Mouse (Mus musculus): Measurements from ENCODE around the gene Wfdc3.

Wfdc3 gene

GRCm38 (mm10) chr2:164776130-164776529, 30.4 kb upstream of the Wfdc3 start:
- no peak for DNase-seq (ENCODE audit: low spot score)

GRCm38 (mm10) chr2:164773989-164774364, 28.2 kb upstream of the Wfdc3 start:
- DNase-seq (ENCODE audit: low spot score) = no peak

- DNase-seq (ENCODE audit: low spot score) = no peak
These were observed 27.7 kb upstream of the Wfdc3 start for GRCm38 (mm10) chr2:164773229-164773988.

DNA sequence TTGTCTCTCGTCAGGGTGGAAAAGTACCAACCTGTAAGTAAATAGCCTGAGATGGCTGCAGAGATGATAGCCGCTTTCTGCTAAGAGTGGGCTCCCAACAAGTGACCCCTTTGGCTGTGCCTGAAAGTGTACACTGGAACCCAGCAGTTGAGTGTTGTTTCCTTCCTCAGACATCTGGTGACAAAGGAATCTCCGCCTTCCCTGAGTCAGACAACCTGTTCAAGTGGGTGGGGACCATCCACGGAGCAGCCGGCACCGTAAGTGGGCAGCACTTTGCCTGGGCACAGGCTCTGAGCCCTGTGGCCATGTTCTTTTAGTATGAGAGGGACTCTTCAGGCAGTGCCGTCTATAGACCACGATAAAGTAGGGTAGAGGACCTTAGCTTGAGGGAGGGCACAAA, 25.4 kb upstream of the Wfdc3 start:
- DNase-seq (ENCODE audit: low spot score) = no peak

DNA sequence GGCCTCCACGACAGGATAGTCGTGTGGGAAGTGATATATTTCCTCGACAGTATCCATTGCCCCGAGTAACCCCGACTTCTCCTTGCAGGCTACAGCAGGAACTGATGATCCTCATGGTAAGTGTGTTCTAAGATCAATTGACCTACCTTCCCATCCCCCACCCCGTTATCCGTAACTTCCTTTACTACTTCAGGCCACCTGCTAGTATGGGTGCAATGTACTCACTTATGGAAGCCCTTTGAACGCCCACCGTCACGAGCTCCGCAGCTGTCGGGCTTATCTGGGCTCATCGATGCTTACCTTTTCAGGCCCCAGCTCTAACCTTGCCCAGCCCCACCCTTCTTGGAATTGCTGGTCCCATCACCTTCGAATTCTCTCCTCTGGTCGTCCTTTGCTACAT, 24.5 kb upstream of the Wfdc3 start:
- DNase-seq (ENCODE audit: low spot score) = no peak

- peak; percentile 96 for DNase-seq (ENCODE audit: low spot score)
These were observed 23.7 kb upstream of the Wfdc3 start, which contains the start of gene Ube2c for GRCm38 (mm10) chr2:164769258-164770037. TSS of gene Ube2c (plus strand) at chr2:164769898.

DNA sequence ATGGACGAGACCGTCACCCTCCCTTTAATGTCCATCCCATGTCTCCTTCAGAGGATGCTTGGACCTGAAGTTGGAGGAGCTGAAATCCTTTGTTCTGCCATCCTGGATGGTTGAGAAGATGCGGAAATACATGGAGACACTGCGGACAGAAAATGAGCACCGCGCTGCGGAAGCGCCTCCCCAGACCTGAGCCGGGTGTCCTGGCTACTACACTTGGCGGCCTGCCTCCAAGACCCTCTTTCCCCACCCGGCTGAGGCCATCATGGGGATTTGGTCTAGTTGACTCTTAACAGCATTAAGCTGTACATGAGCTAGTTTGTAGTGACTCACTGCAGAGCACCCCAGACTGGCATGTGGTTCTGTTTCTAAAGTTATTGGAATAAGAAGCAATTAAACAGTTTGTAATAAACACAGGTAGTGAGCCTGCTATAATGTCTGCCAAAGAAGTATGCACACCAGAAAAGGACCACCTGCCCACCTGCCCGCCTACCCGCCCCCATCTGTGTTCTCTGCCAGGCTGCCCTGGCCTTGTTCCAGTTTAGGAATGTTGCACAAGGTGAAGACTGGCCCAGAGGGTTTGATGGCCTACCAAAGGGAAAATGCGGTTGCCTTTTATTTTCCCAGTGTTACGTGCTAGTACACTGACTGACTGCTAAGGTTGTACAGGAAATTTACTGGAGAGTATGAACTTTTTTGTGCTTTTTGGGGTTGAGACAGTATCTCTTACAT, 22.2 kb upstream of the Wfdc3 start:
- DNase-seq (ENCODE audit: low spot score) = no peak

GRCm38 (mm10) chr2:164765841-164766240, 20.1 kb upstream of the Wfdc3 start:
- no peak for DNase-seq (ENCODE audit: low spot score)

- DNase-seq (ENCODE audit: low spot score) = no peak
These were observed 16.9 kb upstream of the Wfdc3 start for GRCm38 (mm10) chr2:164762593-164762992.

DNA sequence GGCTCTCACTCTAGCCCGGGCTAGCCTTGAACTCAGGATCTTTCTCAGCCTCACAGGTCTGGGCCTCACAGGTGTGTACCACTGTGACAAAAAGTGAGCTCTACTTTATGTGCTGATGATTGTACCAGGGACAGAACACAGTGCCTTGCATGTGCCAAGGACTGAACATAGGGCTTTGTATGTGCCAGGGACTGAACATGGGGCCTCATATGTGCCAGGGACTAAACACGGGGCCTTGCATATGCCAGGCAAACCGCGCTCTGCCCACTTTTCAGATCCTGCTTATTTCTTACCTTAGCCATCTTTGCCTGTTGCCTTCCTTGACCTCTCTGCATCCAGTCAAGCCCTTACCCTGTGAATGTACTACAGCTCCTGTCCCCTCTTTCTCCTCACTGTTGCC, 16.2 kb upstream of the Wfdc3 start:
- DNase-seq (ENCODE audit: low spot score) = no peak

- DNase-seq (ENCODE audit: low spot score) = no peak
These were observed 15.8 kb upstream of the Wfdc3 start for GRCm38 (mm10) chr2:164761502-164761901.

- no peak for DNase-seq (ENCODE audit: low spot score)
These were observed 14.5 kb upstream of the Wfdc3 start for GRCm38 (mm10) chr2:164760059-164760833.

DNA sequence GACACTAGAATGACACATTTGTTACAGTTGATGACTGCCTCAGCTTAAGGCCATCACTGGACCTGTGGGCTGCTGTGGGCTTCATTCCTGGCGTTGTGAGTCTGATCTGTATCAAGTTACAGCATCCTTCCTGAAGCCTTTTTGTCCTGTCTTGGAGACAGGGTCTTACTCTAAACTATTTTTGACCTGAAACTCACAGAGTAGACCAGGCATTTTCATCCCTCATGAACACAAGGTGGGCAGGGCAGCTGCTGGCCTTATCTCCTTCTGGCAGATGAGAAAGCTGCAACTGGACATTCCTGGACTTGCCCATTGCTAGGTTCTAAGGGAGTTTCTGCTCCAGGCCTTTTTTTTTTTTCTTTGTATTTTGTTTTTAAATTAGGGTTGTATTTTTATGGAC, 13.0 kb upstream of the Wfdc3 start:
- no peak for DNase-seq (ENCODE audit: low spot score)

GRCm38 (mm10) chr2:164757841-164758240, 12.1 kb upstream of the Wfdc3 start:
- DNase-seq (ENCODE audit: low spot score) = no peak

DNA sequence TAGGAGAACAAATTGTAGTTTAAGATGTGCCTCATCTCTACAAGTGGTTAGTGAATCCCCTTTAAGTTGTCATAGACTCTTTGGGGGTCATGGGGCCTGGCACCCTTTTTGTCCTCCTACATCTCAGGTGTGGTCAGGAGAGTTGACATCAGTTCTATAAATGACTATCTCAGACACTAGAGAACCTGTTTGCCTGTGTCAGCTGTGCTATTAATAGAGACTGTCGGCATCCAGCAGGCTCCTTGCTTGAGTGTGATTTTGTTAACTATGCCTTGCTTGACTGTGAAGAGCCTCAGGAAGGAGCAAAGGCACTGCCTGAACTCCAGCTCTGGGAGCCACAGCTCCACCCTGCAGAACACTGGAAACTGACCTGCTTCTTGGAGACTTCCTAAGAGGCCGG, 9.1 kb upstream of the Wfdc3 start:
- DNase-seq (ENCODE audit: low spot score) = no peak

DNA sequence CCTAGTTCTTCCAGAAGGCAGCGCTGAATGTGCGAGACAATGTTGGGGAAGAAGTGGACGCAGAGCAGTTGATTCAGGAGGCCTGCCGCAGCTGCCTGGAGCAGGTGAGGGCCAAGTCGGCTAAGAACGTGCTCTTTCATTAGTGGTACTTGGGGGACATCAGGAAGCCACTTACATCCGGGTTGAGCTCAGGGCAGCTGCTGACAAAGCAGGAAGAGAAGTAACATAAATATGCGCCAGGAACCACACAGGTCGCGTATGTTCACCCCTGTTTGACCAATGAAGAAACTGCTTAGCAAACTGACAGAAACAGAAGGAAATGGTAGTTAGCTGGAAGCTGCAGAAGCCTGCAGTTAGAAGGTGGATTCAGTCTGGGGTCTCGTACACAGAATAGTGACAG, 8.4 kb upstream of the Wfdc3 start:
- DNase-seq (ENCODE audit: low spot score) = no peak

GRCm38 (mm10) chr2:164752454-164752853, 6.7 kb upstream of the Wfdc3 start:
- DNase-seq (ENCODE audit: low spot score) = no peak

DNA sequence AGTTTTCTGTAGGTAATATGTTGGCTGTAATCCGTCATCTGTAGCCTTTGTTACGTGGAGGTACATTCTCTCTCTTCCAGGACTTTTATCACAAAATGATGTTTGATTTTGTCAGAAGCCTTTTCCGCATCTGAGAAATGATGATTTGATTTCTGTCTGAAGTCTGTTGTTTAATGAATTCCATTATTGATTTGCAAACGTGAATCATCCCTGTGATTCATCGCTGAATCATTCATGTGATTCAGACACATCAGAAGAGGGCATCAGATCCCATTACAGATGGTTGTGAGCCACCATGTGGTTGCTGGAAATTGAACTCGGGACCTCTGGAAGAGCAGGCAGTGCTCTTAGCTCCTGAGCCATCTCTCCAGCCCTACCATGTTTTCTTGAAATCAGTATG, 3.3 kb upstream of the Wfdc3 start:
- DNase-seq (ENCODE audit: low spot score) = no peak

DNA sequence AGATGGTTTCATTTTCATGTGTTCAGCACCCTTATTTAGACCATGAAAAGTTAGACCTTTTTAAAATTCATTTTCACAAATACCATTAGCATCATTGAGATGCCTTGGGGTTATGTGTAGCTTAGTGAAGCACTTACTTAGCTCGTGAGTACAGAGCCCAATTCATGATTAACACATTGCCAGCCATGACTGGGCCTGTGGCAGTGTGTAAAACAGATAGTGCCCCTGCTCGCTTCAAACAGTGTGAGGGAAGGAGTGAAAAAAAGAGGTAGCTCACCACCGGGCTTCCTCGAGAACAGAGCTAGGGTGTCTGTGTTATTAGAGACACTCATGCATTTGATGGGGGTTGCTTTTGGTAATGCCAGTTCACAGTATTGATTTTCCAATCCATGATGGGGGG, 2.5 kb upstream of the Wfdc3 start:
- no peak for DNase-seq (ENCODE audit: low spot score)

- no peak for DNase-seq (ENCODE audit: low spot score)
These were observed 962 bp upstream of the Wfdc3 start for GRCm38 (mm10) chr2:164746693-164747092.

GRCm38 (mm10) chr2:164744987-164745386, 744 bp downstream of the Wfdc3 start:
- DNase-seq (ENCODE audit: low spot score) = no peak

DNA sequence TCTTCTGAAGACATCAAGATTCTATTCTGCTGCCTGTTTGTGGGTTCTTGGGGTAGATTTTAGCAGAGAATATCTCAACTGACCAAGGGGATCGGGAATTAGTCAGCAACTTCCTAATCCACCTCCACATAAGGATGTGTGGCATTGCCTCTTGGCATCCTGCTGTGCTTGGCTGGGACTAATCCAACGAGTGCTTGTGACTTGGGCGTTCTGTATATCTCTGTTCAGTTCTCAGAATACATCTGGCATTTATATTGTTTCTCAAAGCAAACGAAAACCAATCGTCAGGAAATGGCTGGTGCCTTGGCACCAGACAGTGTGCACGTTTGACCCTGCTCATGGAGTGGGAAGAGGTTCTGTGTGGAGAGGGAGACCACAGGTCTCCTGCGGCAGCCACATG, 5.9 kb downstream of the Wfdc3 start:
- DNase-seq (ENCODE audit: low spot score) = no peak

Data from ovary, postnatal 14 days (tissue).